Mouse (Mus musculus) cerebellum, postnatal 10 days (tissue): Measurements from ENCODE around the gene Gtf2f1.

Experiments
- DNase-seq, 2 experiments: peaks; one replicate each; pipeline ENCODE4 v3.0.0; 2021; ENCODE audit warnings: mixed read lengths in 2 of 2

The Gtf2f1 gene

GRCm38 (mm10) chr17:57003994-57004393 lies 7.1 kb downstream of the Gtf2f1 start:
- DNase-seq: no peak

GRCm38 (mm10) chr17:57001228-57001627 lies 9.9 kb downstream of the Gtf2f1 start:
- no peak for DNase-seq

GRCm38 (mm10) chr17:56999968-57000609 lies 11.0 kb downstream of the Gtf2f1 start, which contains the start of gene Pspn:
Gene Pspn (minus strand): TSS chr17:57000018.
- DNase-seq: no peak

- DNase-seq: no peak
Measured at GRCm38 (mm10) chr17:56999414-56999813, 11.7 kb downstream of the Gtf2f1 start.

- DNase-seq: peak; percentile 94 to 96
Measured at GRCm38 (mm10) chr17:56997029-56997667, 13.9 kb downstream of the Gtf2f1 start, which contains the start of gene Alkbh7. Gene Alkbh7 (plus strand): TSS chr17:56997339.

GRCm38 (mm10) chr17:56996506-56996905 lies 14.6 kb downstream of the Gtf2f1 start:
- DNase-seq: no peak

- DNase-seq: no peak
Measured at GRCm38 (mm10) chr17:56995046-56995445, 16.0 kb downstream of the Gtf2f1 start.

- DNase-seq: no peak
Measured at GRCm38 (mm10) chr17:56990966-56991365, 20.1 kb downstream of the Gtf2f1 start.

GRCm38 (mm10) chr17:56990115-56990746 lies 20.9 kb downstream of the Gtf2f1 start, which contains the start of gene Clpp:
Gene Clpp (plus strand): TSS chr17:56990305.
- peak; percentile 94 to 97 for DNase-seq

GRCm38 (mm10) chr17:56989467-56990114 lies 21.5 kb downstream of the Gtf2f1 start:
- DNase-seq: peak; percentile 90

GRCm38 (mm10) chr17:56988921-56989430 lies 22.1 kb downstream of the Gtf2f1 start:
- DNase-seq: no peak

GRCm38 (mm10) chr17:56988441-56988840 lies 22.6 kb downstream of the Gtf2f1 start:
- no peak for DNase-seq

GRCm38 (mm10) chr17:56986105-56986805 lies 24.8 kb downstream of the Gtf2f1 start:
- DNase-seq: no peak

GRCm38 (mm10) chr17:56985656-56986055 lies 25.4 kb downstream of the Gtf2f1 start:
- DNase-seq: no peak

GRCm38 (mm10) chr17:56984886-56985285 lies 26.2 kb downstream of the Gtf2f1 start:
- DNase-seq: no peak

- no peak for DNase-seq
Measured at GRCm38 (mm10) chr17:56982013-56982412, 29.1 kb downstream of the Gtf2f1 start, which contains the start of gene Acer1. Gene Acer1 (minus strand): TSS chr17:56982126.

- no peak for DNase-seq
Measured at GRCm38 (mm10) chr17:56981049-56981448, 30.0 kb downstream of the Gtf2f1 start.

GRCm38 (mm10) chr17:56979524-56979923 lies 31.6 kb downstream of the Gtf2f1 start:
- DNase-seq: no peak

- no peak for DNase-seq
Measured at GRCm38 (mm10) chr17:56976531-56977390, 34.3 kb downstream of the Gtf2f1 start.

GRCm38 (mm10) chr17:56975391-56975790 lies 35.7 kb downstream of the Gtf2f1 start:
- no peak for DNase-seq

GRCm38 (mm10) chr17:56974708-56975240 lies 36.3 kb downstream of the Gtf2f1 start:
- no peak for DNase-seq
